Mouse (Mus musculus): ENCODE data around the gene Decr2.

DNA sequence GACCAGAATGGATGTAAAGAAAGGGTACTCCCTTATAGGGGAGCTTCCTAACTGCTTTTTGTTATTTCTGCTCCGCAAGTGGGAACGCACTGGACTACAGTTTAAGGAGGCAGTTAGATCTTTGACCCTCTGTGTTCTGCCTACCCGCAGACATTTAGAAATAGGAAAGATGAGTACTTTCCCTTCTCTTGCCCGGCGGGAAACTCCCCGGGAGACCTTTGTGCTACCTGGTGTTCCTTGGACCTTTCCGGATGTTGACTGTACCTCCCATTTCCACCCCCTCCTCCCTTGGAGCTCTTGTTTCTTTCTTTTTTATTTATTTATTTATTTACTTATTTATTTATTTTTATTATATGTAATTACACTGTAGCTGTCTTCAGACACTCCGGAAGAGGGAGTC, 23.9 kb upstream of the Decr2 start:
- no peak for TF ChIP-seq HCFC1 (IDR thresholded peaks at IDR 0.05; ENCODE audit: low read depth, low read length)
- no peak for TF ChIP-seq CTCF (conservative IDR thresholded peaks at IDR 0.05 in 1 of 2, IDR thresholded peaks at IDR 0.05 in 1 of 2; ENCODE audit: low read depth in 2 of 2, low read length in 2 of 2)
- TF ChIP-seq JUND (conservative IDR thresholded peaks at IDR 0.05; ENCODE audit: low read depth, low read length): no peak
- TF ChIP-seq EP300 (IDR thresholded peaks at IDR 0.05; ENCODE audit: low read length): no peak
- no peak for TF ChIP-seq MAX (IDR thresholded peaks at IDR 0.05; ENCODE audit: low read length)
- TF ChIP-seq USF1 (IDR thresholded peaks at IDR 0.05; ENCODE audit: low read depth, low read length): no peak
- TF ChIP-seq ZKSCAN1 (IDR thresholded peaks at IDR 0.05; ENCODE audit: borderline replicate concordance, low read depth, low read length): no peak
- no peak for TF ChIP-seq ELF1 (IDR thresholded peaks at IDR 0.05; ENCODE audit: low read depth, low read length)
- no peak for TF ChIP-seq TCF12 (IDR thresholded peaks at IDR 0.05; ENCODE audit: low read depth, low read length)
- TF ChIP-seq POLR2A (IDR thresholded peaks at IDR 0.05; ENCODE audit: low read depth, low read length): no peak
- no peak for TF ChIP-seq MAZ (IDR thresholded peaks at IDR 0.05; ENCODE audit: low read depth, low read length)
- no peak; the same call in 1 of the 2 replicates for TF ChIP-seq RCOR1 (conservative IDR thresholded peaks at IDR 0.05; ENCODE audit: low read depth, low read length)
- no peak for TF ChIP-seq USF2 (conservative IDR thresholded peaks at IDR 0.05; ENCODE audit: low read depth, low read length)

Data from CH12.LX (cell line).